Mouse (Mus musculus): ENCODE data around the gene Shisal1. TPM values are rescaled to one million over a fixed set of nuclear protein-coding genes. Genes with fewer than 3 reads are reported as not detected.

The Shisal1 gene
- polyA plus RNA-seq, 2 experiments = 5.8 to 7.7 TPM

GRCm38 (mm10) chr15:84443631-84444030, 3.3 kb downstream of the Shisal1 start:
- peak; percentile 16 for DNase-seq (ENCODE audit: low spot score)
- ATAC-seq (ENCODE audit: low FRiP score, low read depth) = peak; percentile 31; the same call in 1 of the 2 replicates
- Histone ChIP-seq H3K4me1 (ENCODE audit: control insufficient read depth, insufficient read depth, low read length) (peaks cover 6% of the 10 kb centered on the region; the same call in 1 of the 2 replicates), H3K4me3 (replicated peaks; ENCODE audit: low read length) (no peak overlapping the region), H3K27me3 (ENCODE audit: control insufficient read depth, insufficient read depth, low read length) (peaks cover 25% of the 10 kb centered on the region), H3K4me2 (replicated peaks; ENCODE audit: low read depth, low read length, severe bottlenecking) (no peak overlapping the region), H3K36me3 (ENCODE audit: control insufficient read depth, insufficient read depth, low read length) (no peaks in the 10 kb centered on the region), H3K27ac (replicated peaks; ENCODE audit: low read depth, low read length) (no peak overlapping the region), H3K9me3 (ENCODE audit: control insufficient read depth, low read length) (no peaks in the 10 kb centered on the region), H3K9ac (ENCODE audit: low read depth, low read length, severe bottlenecking) (no peak overlapping the region)
- WGBS = 55% methylated on average over 10 of the region's 10 CpGs
- TF ChIP-seq POLR2A (IDR thresholded peaks at IDR 0.05; ENCODE audit: borderline replicate concordance, extremely low read depth, insufficient read depth, insufficient read length) = no peak

GRCm38 (mm10) chr15:84441682-84442315, 5.1 kb downstream of the Shisal1 start:
- Histone ChIP-seq H3K9ac (ENCODE audit: low read depth, low read length, severe bottlenecking) (no peak overlapping the region), H3K4me3 (replicated peaks; ENCODE audit: low read length) (no peak overlapping the region), H3K27me3 (ENCODE audit: control insufficient read depth, insufficient read depth, low read length) (peaks cover 13% of the 10 kb centered on the region), H3K36me3 (ENCODE audit: control insufficient read depth, insufficient read depth, low read length) (no peaks in the 10 kb centered on the region), H3K4me1 (ENCODE audit: control insufficient read depth, insufficient read depth, low read length) (peaks cover 6% of the 10 kb centered on the region; the same call in 1 of the 2 replicates), H3K9me3 (ENCODE audit: control insufficient read depth, low read length) (no peaks in the 10 kb centered on the region), H3K4me2 (replicated peaks; ENCODE audit: low read depth, low read length, severe bottlenecking) (no peak overlapping the region), H3K27ac (replicated peaks; ENCODE audit: low read depth, low read length) (no peak overlapping the region)
- DNase-seq (ENCODE audit: low spot score) = peak; percentile 18
- ATAC-seq (ENCODE audit: low FRiP score, low read depth) = no peak
- 27% methylated on average over 14 of the region's 14 CpGs for WGBS
- TF ChIP-seq POLR2A (IDR thresholded peaks at IDR 0.05; ENCODE audit: borderline replicate concordance, extremely low read depth, insufficient read depth, insufficient read length) = no peak

GRCm38 (mm10) chr15:84440820-84441219, 6.1 kb downstream of the Shisal1 start:
- Histone ChIP-seq H3K36me3 (ENCODE audit: control insufficient read depth, insufficient read depth, low read length) (no peaks in the 10 kb centered on the region), H3K27me3 (ENCODE audit: control insufficient read depth, insufficient read depth, low read length) (peaks cover 9% of the 10 kb centered on the region), H3K9ac (ENCODE audit: low read depth, low read length, severe bottlenecking) (no peak overlapping the region), H3K4me1 (ENCODE audit: control insufficient read depth, insufficient read depth, low read length) (peaks cover 6% of the 10 kb centered on the region; the same call in 1 of the 2 replicates), H3K4me3 (replicated peaks; ENCODE audit: low read length) (no peak overlapping the region), H3K9me3 (ENCODE audit: control insufficient read depth, low read length) (no peaks in the 10 kb centered on the region), H3K4me2 (replicated peaks; ENCODE audit: low read depth, low read length, severe bottlenecking) (no peak overlapping the region), H3K27ac (replicated peaks; ENCODE audit: low read depth, low read length) (no peak overlapping the region)
- no peak for TF ChIP-seq POLR2A (IDR thresholded peaks at IDR 0.05; ENCODE audit: borderline replicate concordance, extremely low read depth, insufficient read depth, insufficient read length)
- WGBS = 30% methylated on average over 3 of the region's 3 CpGs
- ATAC-seq (ENCODE audit: low FRiP score, low read depth) = no peak
- DNase-seq (ENCODE audit: low spot score) = no peak

GRCm38 (mm10) chr15:84433586-84434185, 13.2 kb downstream of the Shisal1 start:
- Histone ChIP-seq H3K27me3 (ENCODE audit: control insufficient read depth, insufficient read depth, low read length) (no peaks in the 10 kb centered on the region), H3K9me3 (ENCODE audit: control insufficient read depth, low read length) (no peaks in the 10 kb centered on the region), H3K4me1 (ENCODE audit: control insufficient read depth, insufficient read depth, low read length) (no peaks in the 10 kb centered on the region), H3K9ac (ENCODE audit: low read depth, low read length, severe bottlenecking) (no peak overlapping the region), H3K4me2 (replicated peaks; ENCODE audit: low read depth, low read length, severe bottlenecking) (no peak overlapping the region), H3K27ac (replicated peaks; ENCODE audit: low read depth, low read length) (no peak overlapping the region), H3K36me3 (ENCODE audit: control insufficient read depth, insufficient read depth, low read length) (no peaks in the 10 kb centered on the region), H3K4me3 (replicated peaks; ENCODE audit: low read length) (no peak overlapping the region)
- ATAC-seq (ENCODE audit: low FRiP score, low read depth) = no peak
- WGBS = 68% methylated on average over 10 of the region's 10 CpGs
- DNase-seq (ENCODE audit: low spot score) = no peak
- TF ChIP-seq POLR2A (IDR thresholded peaks at IDR 0.05; ENCODE audit: borderline replicate concordance, extremely low read depth, insufficient read depth, insufficient read length) = no peak

GRCm38 (mm10) chr15:84430482-84430881, 16.4 kb downstream of the Shisal1 start:
- Histone ChIP-seq H3K9ac (ENCODE audit: low read depth, low read length, severe bottlenecking) (no peak overlapping the region), H3K4me1 (ENCODE audit: control insufficient read depth, insufficient read depth, low read length) (no peaks in the 10 kb centered on the region), H3K9me3 (ENCODE audit: control insufficient read depth, low read length) (no peaks in the 10 kb centered on the region), H3K4me2 (replicated peaks; ENCODE audit: low read depth, low read length, severe bottlenecking) (no peak overlapping the region), H3K36me3 (ENCODE audit: control insufficient read depth, insufficient read depth, low read length) (no peaks in the 10 kb centered on the region), H3K4me3 (replicated peaks; ENCODE audit: low read length) (no peak overlapping the region), H3K27me3 (ENCODE audit: control insufficient read depth, insufficient read depth, low read length) (no peaks in the 10 kb centered on the region), H3K27ac (replicated peaks; ENCODE audit: low read depth, low read length) (no peak overlapping the region)
- no peak for TF ChIP-seq POLR2A (IDR thresholded peaks at IDR 0.05; ENCODE audit: borderline replicate concordance, extremely low read depth, insufficient read depth, insufficient read length)
- WGBS = 78% methylated on average over 5 of the region's 5 CpGs
- ATAC-seq (ENCODE audit: low FRiP score, low read depth) = no peak
- DNase-seq (ENCODE audit: low spot score) = no peak

Measured in limb, embryonic 14.5 days (tissue).